Mouse (Mus musculus): ENCODE data around the gene Spred2. TPM values are rescaled to one million over a fixed set of nuclear protein-coding genes. Genes with fewer than 3 reads are reported as not detected.

Spred2 gene
- polyA plus RNA-seq, 1 experiment from 2014 or later: 4.7 TPM

DNA sequence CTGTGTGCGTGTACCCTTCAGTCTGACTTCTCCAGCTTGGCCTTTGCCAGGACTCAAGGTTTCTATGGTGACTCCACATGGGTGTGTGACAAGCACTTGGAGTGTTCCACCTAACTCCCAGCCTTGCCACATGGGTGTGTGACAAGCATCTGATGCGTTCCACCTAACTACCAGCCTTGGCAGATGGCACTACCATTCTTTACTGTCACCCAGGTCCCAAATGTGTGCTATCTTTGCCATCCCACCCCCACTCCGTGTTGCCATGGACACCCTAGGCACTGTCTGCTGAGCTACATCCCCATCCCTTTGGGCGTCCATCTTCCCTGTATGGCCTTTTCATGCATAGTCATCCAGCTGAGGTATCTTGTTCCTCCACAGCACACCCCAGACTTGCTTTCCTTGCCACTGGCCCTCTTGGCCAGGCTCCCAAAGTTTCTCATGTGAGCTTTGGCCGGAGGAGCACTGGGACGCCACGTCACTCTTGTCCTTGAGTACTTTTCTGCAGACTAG is 23.5 kb downstream of the Spred2 start:
- no peak overlapping the region for H3K27ac ChIP-seq
- H3K9me3 ChIP-seq: peaks cover 7% of the 10 kb centered on the region; the same call in 1 of the 2 replicates
- H3K4me3 ChIP-seq: no peak overlapping the region
- H3K36me3 ChIP-seq: peaks cover 31% of the 10 kb centered on the region
- H3K4me1 ChIP-seq (replicated peaks): peaks cover 28% of the 10 kb centered on the region
- no peak for DNase-seq (ENCODE audit: low spot score)
- no peaks in the 10 kb centered on the region for H3K27me3 ChIP-seq (ENCODE audit: insufficient read depth, poor library complexity, severe bottlenecking)
- WGBS: 89% methylated on average over 7 of the region's 7 CpGs

DNA sequence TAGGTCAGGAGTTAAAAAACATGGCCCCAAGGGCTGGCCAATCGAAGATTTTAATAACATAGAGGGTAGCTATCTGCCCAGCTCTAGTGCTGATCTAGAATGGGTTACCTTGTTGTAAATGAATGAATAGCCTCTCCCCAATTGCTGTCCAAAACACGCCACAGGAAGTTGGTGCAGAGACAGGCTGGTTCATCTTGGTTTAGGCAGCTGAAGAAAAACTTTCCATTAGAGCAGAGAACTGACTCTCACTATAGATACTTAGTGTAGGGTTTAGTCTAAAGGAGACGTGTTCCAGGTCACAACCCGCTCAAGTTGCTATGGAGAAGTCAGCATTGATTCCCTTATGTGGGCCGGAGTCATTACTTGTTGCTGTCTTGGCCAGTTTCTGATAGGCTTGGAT is 25.6 kb downstream of the Spred2 start:
- WGBS: 80% methylated on average over 5 of the region's 5 CpGs
- no peak for DNase-seq (ENCODE audit: low spot score)

DNA sequence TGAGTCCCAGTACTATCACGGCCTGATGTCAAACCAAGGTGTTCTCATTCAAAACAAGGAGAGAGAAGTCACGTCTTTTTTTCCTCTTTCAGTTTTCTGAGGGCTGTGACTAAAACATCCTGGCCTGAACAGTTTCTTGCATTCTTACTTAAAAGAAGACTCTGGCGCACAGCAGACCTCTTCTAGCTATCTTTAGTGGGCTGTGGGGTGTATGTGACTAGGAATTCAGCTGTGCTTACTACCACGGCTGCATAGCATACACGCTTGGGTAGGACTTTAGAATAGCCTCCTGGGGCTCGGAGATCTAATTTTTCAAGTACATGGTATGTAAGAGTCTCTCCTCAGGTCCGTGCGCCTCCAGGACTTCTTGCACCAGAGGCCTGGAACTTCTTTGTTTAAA is 26.0 kb downstream of the Spred2 start:
- no peak for DNase-seq (ENCODE audit: low spot score)
- H3K27me3 ChIP-seq (ENCODE audit: insufficient read depth, poor library complexity, severe bottlenecking): no peaks in the 10 kb centered on the region
- peaks cover 16% of the 10 kb centered on the region for H3K36me3 ChIP-seq
- H3K4me3 ChIP-seq: no peak overlapping the region
- WGBS: 85% methylated on average over 8 of the region's 8 CpGs
- H3K27ac ChIP-seq: no peak overlapping the region
- H3K9me3 ChIP-seq: peaks cover 6% of the 10 kb centered on the region; the same call in 1 of the 2 replicates
- H3K4me1 ChIP-seq (replicated peaks): peaks cover 28% of the 10 kb centered on the region

More for the DNA sequence above, 25.6 kb downstream of the Spred2 start:
- H3K27me3 ChIP-seq (ENCODE audit: insufficient read depth, poor library complexity, severe bottlenecking): no peaks in the 10 kb centered on the region
- H3K4me1 ChIP-seq (replicated peaks): peaks cover 28% of the 10 kb centered on the region
- H3K4me3 ChIP-seq: no peak overlapping the region
- no peak overlapping the region for H3K27ac ChIP-seq
- H3K36me3 ChIP-seq: peaks cover 18% of the 10 kb centered on the region
- H3K9me3 ChIP-seq: peaks cover 7% of the 10 kb centered on the region; the same call in 1 of the 2 replicates

DNA sequence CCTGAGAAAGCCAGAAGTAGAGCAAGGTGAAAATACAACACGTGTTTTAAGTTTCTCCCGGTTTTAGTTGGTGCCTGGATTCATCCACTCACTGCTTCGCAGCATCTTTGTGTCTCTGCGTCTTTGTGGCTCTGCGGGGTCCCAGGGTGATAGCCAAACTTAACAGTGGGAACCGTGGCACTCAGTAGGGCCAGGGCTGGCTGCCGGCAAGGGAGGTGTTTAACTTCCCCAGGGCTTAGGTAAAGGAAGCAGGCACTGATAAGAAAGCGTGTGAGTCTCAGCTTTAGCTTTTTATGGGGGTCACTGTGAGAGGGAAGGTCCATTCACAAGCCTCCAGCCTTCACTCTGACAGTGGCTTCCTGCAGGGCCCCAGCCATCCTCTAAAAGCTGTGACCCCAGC is 28.8 kb downstream of the Spred2 start:
- Histone ChIP-seq H3K4me3 (no peak overlapping the region), H3K9me3 (no peaks in the 10 kb centered on the region), H3K4me1 (replicated peaks) (peaks cover 24% of the 10 kb centered on the region), H3K27ac (no peak overlapping the region), H3K27me3 (ENCODE audit: insufficient read depth, poor library complexity, severe bottlenecking) (no peaks in the 10 kb centered on the region), H3K36me3 (0 out of 2 replicates have a peak, but pooled peaks cover 8% of the 10 kb centered on the region)
- WGBS: 60% methylated on average over 8 of the region's 8 CpGs
- no peak for DNase-seq (ENCODE audit: low spot score)

DNA sequence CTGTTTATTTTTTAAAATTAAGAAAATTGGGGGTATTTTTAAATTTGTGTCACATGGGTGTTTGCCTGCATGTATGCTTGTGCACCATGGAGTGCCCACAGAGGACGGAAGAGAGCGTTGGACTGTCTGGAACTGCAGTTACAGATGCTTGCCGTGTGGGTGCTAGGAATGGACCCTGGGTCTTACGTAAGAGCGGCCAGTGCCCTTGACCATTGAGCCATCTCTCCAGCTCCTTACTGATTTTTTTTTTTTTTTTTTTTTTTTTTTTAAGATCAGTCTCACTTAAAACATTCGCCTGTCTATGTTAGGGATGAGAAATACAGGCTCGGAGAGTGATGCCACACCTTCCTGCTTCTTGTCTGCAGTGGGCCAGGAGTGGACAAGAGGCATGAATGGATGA is 29.7 kb downstream of the Spred2 start:
- 97% methylated on average over 7 of the region's 7 CpGs for WGBS
- H3K9me3 ChIP-seq: no peaks in the 10 kb centered on the region
- peaks cover 16% of the 10 kb centered on the region for H3K4me1 ChIP-seq (replicated peaks)
- no peak for DNase-seq (ENCODE audit: low spot score)
- no peak overlapping the region for H3K27ac ChIP-seq
- no peak overlapping the region for H3K4me3 ChIP-seq
- H3K27me3 ChIP-seq (ENCODE audit: insufficient read depth, poor library complexity, severe bottlenecking): no peaks in the 10 kb centered on the region
- 0 out of 2 replicates have a peak, but pooled peaks cover 8% of the 10 kb centered on the region for H3K36me3 ChIP-seq

DNA sequence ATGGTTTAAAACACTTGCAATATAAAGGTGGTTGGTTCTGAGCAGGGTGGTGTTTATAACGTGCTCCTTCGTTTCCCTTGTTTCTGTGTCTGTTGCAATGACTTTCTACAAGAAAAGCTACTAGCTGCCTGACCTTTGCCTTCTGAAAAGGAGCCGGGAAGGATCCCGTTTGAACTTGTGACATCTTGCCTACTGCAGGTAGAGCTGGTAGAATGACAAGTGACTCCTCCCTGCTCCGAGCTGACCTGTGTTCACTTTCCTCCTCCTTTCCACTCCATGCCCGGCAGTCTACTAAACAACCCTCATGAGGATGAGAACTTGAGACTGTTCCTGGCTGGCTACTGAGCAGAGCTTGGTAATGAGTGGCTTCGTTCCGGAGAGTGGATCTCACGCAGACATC is 30.9 kb downstream of the Spred2 start:
- Histone ChIP-seq H3K36me3 (0 out of 2 replicates have a peak, but pooled peaks cover 8% of the 10 kb centered on the region), H3K27ac (no peak overlapping the region), H3K4me1 (replicated peaks) (peaks cover 17% of the 10 kb centered on the region), H3K4me3 (no peak overlapping the region), H3K27me3 (ENCODE audit: insufficient read depth, poor library complexity, severe bottlenecking) (no peaks in the 10 kb centered on the region), H3K9me3 (no peaks in the 10 kb centered on the region)
- WGBS: 85% methylated on average over 9 of the region's 9 CpGs
- no peak for DNase-seq (ENCODE audit: low spot score)

DNA sequence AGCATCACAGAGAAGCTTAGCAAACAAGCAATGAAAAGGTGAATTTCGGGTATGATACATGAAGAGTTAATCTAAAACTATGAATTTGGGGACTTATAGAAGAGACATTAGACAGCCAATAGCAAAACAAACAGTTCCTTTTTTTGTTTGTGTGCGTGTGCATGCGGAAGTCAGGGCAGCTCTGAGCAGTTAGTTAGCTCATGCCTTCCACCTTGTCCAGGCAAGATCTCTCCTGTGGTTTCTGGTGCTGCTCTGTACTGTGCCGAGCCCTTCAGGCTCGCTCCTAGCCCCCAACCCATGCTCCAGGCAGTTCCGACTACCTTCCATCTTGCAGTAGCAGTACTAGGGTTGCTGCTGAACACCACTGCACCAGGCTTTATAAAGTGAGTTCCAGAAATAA is 31.5 kb downstream of the Spred2 start:
- H3K36me3 ChIP-seq: 0 out of 2 replicates have a peak, but pooled peaks cover 8% of the 10 kb centered on the region
- no peaks in the 10 kb centered on the region for H3K27me3 ChIP-seq (ENCODE audit: insufficient read depth, poor library complexity, severe bottlenecking)
- WGBS: 91% methylated on average over 6 of the region's 6 CpGs
- DNase-seq (ENCODE audit: low spot score): no peak
- H3K4me3 ChIP-seq: no peak overlapping the region
- H3K27ac ChIP-seq: no peak overlapping the region
- H3K9me3 ChIP-seq: no peaks in the 10 kb centered on the region
- peaks cover 17% of the 10 kb centered on the region for H3K4me1 ChIP-seq (replicated peaks)

DNA sequence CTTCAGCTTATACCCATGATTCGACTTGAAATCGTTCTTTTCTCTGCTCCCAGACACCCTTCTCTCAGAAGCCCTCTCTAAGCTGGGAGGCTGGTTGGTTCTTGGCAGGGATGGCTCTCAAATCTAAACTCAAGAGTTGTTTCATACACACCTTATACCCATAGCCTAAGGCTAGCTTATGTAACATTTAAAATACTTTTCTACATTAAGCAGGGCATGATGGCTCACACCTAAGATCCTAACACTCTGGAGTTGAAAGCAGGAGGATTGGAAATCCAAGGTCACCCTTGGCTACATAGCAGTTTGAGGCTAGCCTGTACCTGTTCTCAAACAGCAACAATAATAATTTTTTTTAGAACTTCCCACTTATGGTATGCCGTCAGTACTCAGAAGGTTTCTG is 34.8 kb downstream of the Spred2 start:
- Histone ChIP-seq H3K27me3 (ENCODE audit: insufficient read depth, poor library complexity, severe bottlenecking) (no peaks in the 10 kb centered on the region), H3K9me3 (no peaks in the 10 kb centered on the region), H3K27ac (no peak overlapping the region), H3K4me1 (replicated peaks) (peaks cover 21% of the 10 kb centered on the region), H3K36me3 (peaks cover 24% of the 10 kb centered on the region; the same call in 1 of the 2 replicates), H3K4me3 (no peak overlapping the region)
- 91% methylated on average over 3 of the region's 3 CpGs for WGBS
- DNase-seq (ENCODE audit: low spot score): no peak

DNA sequence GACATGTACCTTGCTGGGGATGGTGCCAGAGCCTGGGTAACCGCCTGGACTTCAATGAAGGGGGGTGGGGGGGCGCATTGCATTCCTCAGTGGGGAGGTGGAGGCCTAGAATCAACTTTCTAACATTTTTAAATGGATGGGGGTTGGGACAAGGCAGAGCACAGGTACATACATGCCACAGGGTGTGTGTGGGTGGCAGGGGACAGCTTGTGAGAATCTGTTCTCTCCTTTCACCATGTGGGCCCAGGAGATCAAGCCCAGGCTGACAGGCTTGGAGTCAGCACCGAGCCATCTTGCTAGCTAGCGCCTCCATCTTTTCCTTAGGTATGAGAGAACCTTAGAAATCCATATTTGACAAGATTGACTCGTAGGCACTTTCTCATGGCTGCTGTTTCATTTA is 35.7 kb downstream of the Spred2 start:
- no peak overlapping the region for H3K4me3 ChIP-seq
- H3K9me3 ChIP-seq: no peaks in the 10 kb centered on the region
- WGBS: 81% methylated on average over 5 of the region's 5 CpGs

DNA sequence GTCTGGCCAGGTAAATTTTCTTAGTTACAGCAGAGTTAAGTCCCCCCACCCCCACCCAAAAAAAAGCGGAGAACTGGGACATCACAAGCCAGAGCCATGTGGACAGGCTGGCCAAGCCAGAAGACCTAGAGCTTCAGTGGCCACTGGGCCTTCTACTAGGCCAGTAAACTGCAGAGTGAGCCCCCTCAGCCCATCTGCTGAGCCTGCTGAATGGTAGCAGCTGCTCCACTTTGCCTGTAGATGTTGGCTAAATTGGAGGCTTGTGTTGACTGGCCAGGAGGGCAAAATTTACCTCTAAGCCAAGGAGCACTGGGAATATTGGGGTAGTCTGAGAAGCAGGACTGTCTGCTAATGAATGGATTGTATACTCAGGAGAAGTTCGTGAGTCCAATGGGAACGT is 36.4 kb downstream of the Spred2 start:
- Histone ChIP-seq H3K27me3 (ENCODE audit: insufficient read depth, poor library complexity, severe bottlenecking) (no peaks in the 10 kb centered on the region), H3K27ac (no peak overlapping the region), H3K9me3 (no peaks in the 10 kb centered on the region), H3K36me3 (peaks cover 18% of the 10 kb centered on the region; the same call in 1 of the 2 replicates), H3K4me1 (replicated peaks) (peaks cover 34% of the 10 kb centered on the region), H3K4me3 (no peak overlapping the region)
- WGBS: 92% methylated on average over 3 of the region's 3 CpGs
- DNase-seq (ENCODE audit: low spot score): no peak

More for the DNA sequence above, 35.7 kb downstream of the Spred2 start:
- DNase-seq (ENCODE audit: low spot score): no peak
- Histone ChIP-seq H3K4me1 (replicated peaks) (peaks cover 28% of the 10 kb centered on the region), H3K36me3 (peaks cover 24% of the 10 kb centered on the region; the same call in 1 of the 2 replicates), H3K27me3 (ENCODE audit: insufficient read depth, poor library complexity, severe bottlenecking) (no peaks in the 10 kb centered on the region), H3K27ac (no peak overlapping the region)

DNA sequence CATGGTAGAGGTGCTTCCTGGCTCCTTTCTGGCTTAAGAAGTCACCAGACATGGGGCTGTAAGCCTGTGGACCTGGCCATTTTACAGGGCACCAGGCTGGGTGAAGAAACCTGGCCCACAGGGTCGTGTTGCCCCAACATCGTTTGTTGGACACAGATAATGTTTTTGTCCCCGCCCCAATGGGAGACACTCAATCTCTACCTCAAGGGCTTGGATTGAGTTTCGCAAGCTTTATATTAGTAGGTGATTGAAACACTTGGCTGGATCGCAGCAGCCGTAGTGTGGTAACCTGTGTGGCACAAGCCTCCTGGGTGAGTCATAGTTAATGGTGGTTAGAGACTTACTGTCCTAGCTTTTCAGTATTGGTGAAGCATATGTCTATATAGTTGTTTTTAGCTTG is 36.9 kb downstream of the Spred2 start:
- Histone ChIP-seq H3K9me3 (no peaks in the 10 kb centered on the region), H3K27ac (no peak overlapping the region), H3K36me3 (peaks cover 16% of the 10 kb centered on the region; the same call in 1 of the 2 replicates), H3K4me1 (replicated peaks) (peaks cover 36% of the 10 kb centered on the region), H3K27me3 (ENCODE audit: insufficient read depth, poor library complexity, severe bottlenecking) (no peaks in the 10 kb centered on the region), H3K4me3 (no peak overlapping the region)
- DNase-seq (ENCODE audit: low spot score): no peak
- whole genome bisulfite sequencing: 93% methylated on average over 6 of the region's 6 CpGs

DNA sequence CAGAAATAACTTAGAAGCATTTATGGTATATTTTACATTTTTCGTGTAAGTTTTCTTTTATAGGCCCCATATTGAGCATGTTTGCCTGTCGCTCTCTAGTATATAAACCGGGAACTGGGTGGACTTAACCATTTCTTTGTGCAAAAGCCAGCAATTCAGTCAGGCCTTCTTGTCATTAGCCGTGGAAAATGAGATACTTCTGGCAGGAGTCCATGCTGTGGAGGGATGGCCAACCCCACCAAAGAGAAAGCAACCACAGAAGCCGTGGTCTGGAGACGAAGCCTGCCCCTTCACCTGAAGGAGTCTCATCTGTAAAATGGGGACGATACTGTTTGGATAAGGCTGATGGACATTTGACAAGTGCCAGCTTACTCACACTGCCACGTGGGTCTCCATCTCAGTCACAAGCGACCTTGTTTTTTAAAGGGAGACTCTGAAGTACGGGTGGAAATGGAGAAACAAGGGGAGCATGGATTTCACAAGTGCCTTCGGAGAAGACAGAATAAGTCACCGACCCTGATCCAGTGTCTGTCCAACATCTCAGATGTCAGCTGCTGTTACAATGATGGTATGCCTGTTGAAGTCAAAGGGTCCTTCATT is 37.7 kb downstream of the Spred2 start:
- no peak for DNase-seq (ENCODE audit: low spot score)
- no peaks in the 10 kb centered on the region for H3K9me3 ChIP-seq
- 92% methylated on average over 12 of the region's 12 CpGs for WGBS
- H3K4me1 ChIP-seq (replicated peaks): peaks cover 38% of the 10 kb centered on the region
- no peaks in the 10 kb centered on the region for H3K27me3 ChIP-seq (ENCODE audit: insufficient read depth, poor library complexity, severe bottlenecking)
- no peak overlapping the region for H3K27ac ChIP-seq
- H3K36me3 ChIP-seq: peaks cover 16% of the 10 kb centered on the region; the same call in 1 of the 2 replicates
- H3K4me3 ChIP-seq: no peak overlapping the region

DNA sequence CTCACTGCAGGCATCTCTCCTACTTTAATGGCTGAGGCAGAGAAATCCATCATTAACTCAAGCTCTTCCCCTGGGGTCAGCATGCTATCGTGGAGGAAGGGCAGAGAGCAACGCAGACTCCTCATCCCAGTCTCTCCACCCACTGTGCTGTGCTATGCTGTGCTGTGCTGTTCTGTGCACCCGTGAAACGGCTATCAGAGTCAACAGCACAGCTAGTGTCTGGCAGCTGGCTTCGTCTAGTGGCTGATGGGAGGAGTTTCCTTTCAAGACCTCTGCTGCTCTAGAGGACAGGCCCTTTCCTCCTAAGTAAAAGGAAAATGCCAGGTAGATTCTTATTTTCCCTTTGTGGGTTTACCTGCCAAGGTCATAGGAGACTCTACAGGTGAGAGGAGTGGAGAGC is 38.6 kb downstream of the Spred2 start:
- 49% methylated on average over 5 of the region's 5 CpGs for WGBS
- Histone ChIP-seq H3K27ac (peak overlapping the region; percentile 45; the same call in 1 of the 2 replicates), H3K36me3 (peaks cover 16% of the 10 kb centered on the region; the same call in 1 of the 2 replicates), H3K27me3 (ENCODE audit: insufficient read depth, poor library complexity, severe bottlenecking) (no peaks in the 10 kb centered on the region), H3K9me3 (no peaks in the 10 kb centered on the region), H3K4me1 (replicated peaks) (peaks cover 38% of the 10 kb centered on the region), H3K4me3 (no peak overlapping the region)
- no peak for DNase-seq (ENCODE audit: low spot score)
